Mouse (Mus musculus) ovary, adult 18-20 months (tissue): ENCODE data around the gene Sertad1.

ENCODE experiments used
- DNase-seq: peaks from one replicate; pipeline ENCODE4 v3.0.0; 2022; ENCODE audit warnings: low spot score, mixed read lengths

Gene Sertad1

GRCm38 (mm10) chr7:27486770-27487697, at the start of gene Sertad1:
Sertad1 (plus strand) TSS chr7:27486910.
- peak; percentile 100 for DNase-seq

- no peak for DNase-seq
Observed at GRCm38 (mm10) chr7:27437544-27437943, 49.2 kb upstream of the Sertad1 start.

- no peak for DNase-seq
Observed at GRCm38 (mm10) chr7:27440014-27440413, 46.7 kb upstream of the Sertad1 start.

GRCm38 (mm10) chr7:27446051-27446450, 40.7 kb upstream of the Sertad1 start:
- no peak for DNase-seq

- DNase-seq, result no peak
Observed at GRCm38 (mm10) chr7:27446521-27447418, 39.9 kb upstream of the Sertad1 start.

GRCm38 (mm10) chr7:27447419-27448286, 39.1 kb upstream of the Sertad1 start, which contains the start of the genes Sptbn4 and Blvrb:
Sptbn4 (minus strand) TSS chr7:27447686.
Blvrb (plus strand) TSS chr7:27447978.
- DNase-seq, result peak; percentile 99

GRCm38 (mm10) chr7:27448421-27449206, 38.1 kb upstream of the Sertad1 start:
- DNase-seq, result no peak

GRCm38 (mm10) chr7:27449256-27449862, 37.4 kb upstream of the Sertad1 start:
- DNase-seq, result no peak

- no peak for DNase-seq
Observed at GRCm38 (mm10) chr7:27451359-27451758, 35.4 kb upstream of the Sertad1 start.

GRCm38 (mm10) chr7:27452206-27452770, 34.4 kb upstream of the Sertad1 start:
- DNase-seq, result no peak

- no peak for DNase-seq
Observed at GRCm38 (mm10) chr7:27454461-27455121, 32.1 kb upstream of the Sertad1 start.

- no peak for DNase-seq
Observed at GRCm38 (mm10) chr7:27455273-27455672, 31.4 kb upstream of the Sertad1 start.

GRCm38 (mm10) chr7:27458614-27459013, 28.1 kb upstream of the Sertad1 start:
- DNase-seq, result no peak

- DNase-seq, result no peak
Observed at GRCm38 (mm10) chr7:27459640-27460039, 27.1 kb upstream of the Sertad1 start.

- DNase-seq, result no peak
Observed at GRCm38 (mm10) chr7:27460477-27460876, 26.2 kb upstream of the Sertad1 start.

GRCm38 (mm10) chr7:27467648-27468047, 19.1 kb upstream of the Sertad1 start:
- no peak for DNase-seq

GRCm38 (mm10) chr7:27471390-27472120, 15.2 kb upstream of the Sertad1 start:
- DNase-seq, result no peak

- DNase-seq, result no peak
Observed at GRCm38 (mm10) chr7:27472596-27472995, 14.1 kb upstream of the Sertad1 start.
